Mouse (Mus musculus): Measurements from ENCODE around the gene Snrnp200.
"Not testable (repeated sequence)": the region's sequence is repeated elsewhere in the genome, so short reads cannot be mapped to it uniquely, and the experiment has no call there.

Gene Snrnp200

GRCm38 (mm10) chr2:127254604-127255134 is 46.5 kb downstream of the Snrnp200 start:
- no peak for DNase-seq (ENCODE audit: low spot score)

GRCm38 (mm10) chr2:127255294-127255693 is 47.1 kb downstream of the Snrnp200 start:
- no peak for DNase-seq (ENCODE audit: low spot score)

- DNase-seq (ENCODE audit: low spot score), result no peak
Measured at GRCm38 (mm10) chr2:127259340-127259739, 51.2 kb downstream of the Snrnp200 start.

- DNase-seq (ENCODE audit: low spot score), result no peak
Measured at GRCm38 (mm10) chr2:127262480-127262879, 54.3 kb downstream of the Snrnp200 start.

GRCm38 (mm10) chr2:127267854-127268253 is 59.7 kb downstream of the Snrnp200 start:
- DNase-seq (ENCODE audit: low spot score), result no peak

- peak; percentile 90 for DNase-seq (ENCODE audit: low spot score)
Measured at GRCm38 (mm10) chr2:127269491-127270299, 61.5 kb downstream of the Snrnp200 start, which contains the start of gene Stard7. Stard7 (plus strand) TSS chr2:127270218.

GRCm38 (mm10) chr2:127270300-127271041 is 62.3 kb downstream of the Snrnp200 start:
- DNase-seq (ENCODE audit: low spot score), result peak; percentile 77

- no peak for DNase-seq (ENCODE audit: low spot score)
Measured at GRCm38 (mm10) chr2:127271042-127271515, 62.9 kb downstream of the Snrnp200 start.

GRCm38 (mm10) chr2:127272049-127272448 is 63.9 kb downstream of the Snrnp200 start:
- DNase-seq (ENCODE audit: low spot score), result not testable (repeated sequence)

- no peak for DNase-seq (ENCODE audit: low spot score)
Measured at GRCm38 (mm10) chr2:127272806-127273205, 64.6 kb downstream of the Snrnp200 start.

GRCm38 (mm10) chr2:127274590-127274989 is 66.4 kb downstream of the Snrnp200 start:
- no peak for DNase-seq (ENCODE audit: low spot score)

GRCm38 (mm10) chr2:127275551-127276320 is 67.5 kb downstream of the Snrnp200 start:
- DNase-seq (ENCODE audit: low spot score), result no peak

GRCm38 (mm10) chr2:127278162-127278561 is 70.0 kb downstream of the Snrnp200 start:
- no peak for DNase-seq (ENCODE audit: low spot score)
